In genomic region chr3:123115770-123116527, GRCm38 (mm10) we compare ENCODE assay signal across 8 mouse cellular contexts.
DNase-seq lines count a peak whose midpoint lies in the region; ATAC-seq and TF ChIP-seq lines count a peak whose summit lies in the region.

No protein-coding gene starts in this region.

- 29% methylated on average over 15 of the region's 15 CpGs for WGBS in intestine, embryonic 15.5 days

- peaks cover 17% of the 10 kb centered on the region; the same call in 1 of the 2 replicates for H3K36me3 ChIP-seq in intestine, embryonic 15.5 days

- TF ChIP-seq CTCF in gastrocnemius, adult 2 months (IDR thresholded peaks at IDR 0.05) = no peak

- no peak overlapping the region for H3K9ac ChIP-seq in intestine, embryonic 15.5 days

- peak overlapping the region; percentile 76 for H3K4me3 ChIP-seq in gastrocnemius, adult 2 months
- H3K4me3 ChIP-seq in intestine, embryonic 15.5 days (replicated peaks) = no peak overlapping the region

- no peaks in the 10 kb centered on the region for H3K9me3 ChIP-seq in intestine, embryonic 15.5 days

- peak; percentile 66 for ATAC-seq in intestine, embryonic 15.5 days
- ATAC-seq in megakaryocyte-erythroid progenitor cell, adult 5-6 weeks (replicated peaks; ENCODE audit: low FRiP score, low TSS enrichment, poor library complexity, severe bottlenecking) = peak; percentile 63

- peak overlapping the region; percentile 31 for H3K4me2 ChIP-seq in intestine, embryonic 15.5 days (replicated peaks)

- H3K27me3 ChIP-seq in intestine, embryonic 15.5 days (replicated peaks) = no peaks in the 10 kb centered on the region

- H3K4me1 ChIP-seq in intestine, embryonic 15.5 days (replicated peaks) = peaks cover 11% of the 10 kb centered on the region; the same call in 1 of the 2 replicates

- H3K27ac ChIP-seq in gastrocnemius, adult 2 months = peak overlapping the region; percentile 95
- no peak overlapping the region for H3K27ac ChIP-seq in intestine, embryonic 15.5 days

- peak; percentile 9 for DNase-seq in left cerebral cortex, adult 11 months (ENCODE audit: low spot score)
- DNase-seq in left cerebral cortex, adult 8-10 months (ENCODE audit: low spot score in 2 of 2) = no peak
- peak; percentile 38 for DNase-seq in adrenal gland, postnatal 25 days
- DNase-seq in gastrocnemius, adult 2 months = peak; percentile 90
- DNase-seq in spleen, adult 12 weeks (ENCODE audit: low spot score) = no peak
- DNase-seq in Muller cell, postnatal 12 days (ENCODE audit: inconsistent ontology term) = no peak

- intact Hi-C loops in gastrocnemius, adult 2 months (cut with DNase I) = loop anchor here (1.0 kb wide), 2 partner anchors 37 to 42 kb away; no protein-coding TSS in a partner anchor

Comparison
In these comparisons a context has a peak if more than half of its experiments do, and no peak if none do; other contexts are left out.
1. DNase-seq: peak in left cerebral cortex, adult 11 months (single experiment), adrenal gland, postnatal 25 days (single experiment) and gastrocnemius, adult 2 months (single experiment); none in left cerebral cortex, adult 8-10 months (0 of 2), spleen, adult 12 weeks (single experiment) and Muller cell, postnatal 12 days (single experiment).